Mouse (Mus musculus) T-helper 17 cell (primary cell): ENCODE data around the gene Oas1f.
"Not testable (repeated sequence)": the region's sequence is repeated elsewhere in the genome, so short reads cannot be mapped to it uniquely, and the experiment has no call there.

Experiments used
- in situ Hi-C, 2 experiments: fragments of 300-600 bp; cut with MboI, MseI; formaldehyde crosslinking; loops; 1 replicate in 1 of 2; 2 replicates in 1 of 2; pipeline ENCODE4 v1.15.1; 2025; ENCODE audit warnings: high pct_unique_total_duplicates in 2 of 2

The Oas1f gene

DNA sequence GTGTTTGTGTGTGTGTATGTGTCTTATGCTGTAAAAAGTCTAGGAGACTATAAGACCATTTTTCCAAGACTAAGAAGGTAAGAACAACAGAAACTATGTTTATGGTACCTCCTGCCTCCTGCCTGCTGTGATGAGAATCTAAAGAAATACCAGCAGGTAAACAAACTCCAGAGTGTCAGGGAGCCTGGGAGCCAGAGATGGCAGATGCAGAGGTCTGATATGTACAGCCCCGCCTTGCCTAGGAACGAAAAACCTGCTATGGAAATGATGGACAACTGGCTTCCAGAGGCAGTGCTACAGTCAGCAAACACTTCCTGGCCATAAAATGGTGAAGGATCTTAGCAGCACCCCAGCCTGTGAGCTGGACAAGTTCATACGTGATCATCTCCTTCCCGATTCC lies at the start of gene Oas1f:
Gene Oas1f, plus strand, starts transcription at position 301 of the 400 bp plus-strand sequence.
- in situ Hi-C loops, result no loop called here

DNA sequence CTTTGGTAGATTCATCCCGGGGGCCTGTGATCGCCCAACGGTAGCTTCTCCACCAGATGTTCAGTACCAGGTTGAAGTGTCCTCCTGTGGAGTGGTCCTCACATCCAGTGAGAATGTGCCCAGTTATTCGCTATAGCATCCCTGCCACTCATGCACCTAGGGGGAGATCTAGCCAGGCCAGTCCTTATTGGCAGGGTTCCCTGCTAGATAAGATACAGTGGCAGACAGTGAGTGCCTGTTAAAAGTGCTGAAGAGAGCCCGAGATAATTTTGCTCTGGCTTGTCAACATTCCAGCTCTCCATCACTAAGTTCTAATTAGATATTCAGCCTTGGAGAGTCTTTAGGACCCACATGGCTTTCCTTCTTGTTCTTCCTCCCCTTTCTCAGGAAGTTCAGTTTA lies 49.0 kb upstream of the Oas1f start:
- in situ Hi-C loops, result not testable (repeated sequence)

DNA sequence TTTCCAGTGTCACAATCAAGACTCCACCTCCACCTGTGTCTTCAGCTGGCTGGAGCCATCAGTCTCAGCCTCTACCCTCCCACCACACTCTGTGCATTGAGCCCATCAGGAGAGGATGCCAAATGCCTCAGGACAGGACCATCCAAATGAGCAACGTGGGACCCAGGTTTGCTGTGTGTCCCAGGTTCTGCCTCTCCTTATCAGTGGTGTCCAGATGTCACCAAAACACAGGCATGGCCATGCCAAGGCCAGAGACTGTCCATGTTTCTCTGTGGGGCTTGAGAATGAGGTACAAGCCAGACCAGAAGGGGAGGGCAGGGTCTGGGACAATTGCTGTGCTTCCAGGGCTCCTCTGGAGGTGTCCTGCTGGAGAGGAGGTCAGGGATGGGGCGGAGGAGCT lies 48.2 kb upstream of the Oas1f start:
- in situ Hi-C loops, result not testable (repeated sequence)

DNA sequence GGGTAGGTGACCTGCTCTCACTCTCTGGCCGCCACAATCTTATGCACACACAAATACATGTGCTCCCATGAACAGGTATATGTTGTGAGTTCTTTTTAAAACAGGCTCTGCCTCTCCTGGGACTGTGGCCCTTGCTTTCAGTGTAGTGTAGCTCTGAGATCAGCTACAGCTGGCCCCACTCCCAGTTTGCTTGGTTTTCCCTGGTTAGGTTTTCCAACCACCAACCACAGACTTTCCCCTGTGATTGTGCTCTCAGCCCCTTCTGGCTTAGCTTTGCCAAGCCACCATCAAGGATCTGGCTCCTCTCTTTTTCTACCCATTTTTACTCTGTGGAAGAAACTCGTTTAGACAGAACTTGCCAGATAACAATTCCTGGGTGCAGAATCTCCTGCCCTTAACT lies 43.6 kb upstream of the Oas1f start:
- in situ Hi-C loops, result loop anchor here (5.0 kb wide), 2 partner anchors 39 to 69 kb away; no protein-coding TSS in a partner anchor

DNA sequence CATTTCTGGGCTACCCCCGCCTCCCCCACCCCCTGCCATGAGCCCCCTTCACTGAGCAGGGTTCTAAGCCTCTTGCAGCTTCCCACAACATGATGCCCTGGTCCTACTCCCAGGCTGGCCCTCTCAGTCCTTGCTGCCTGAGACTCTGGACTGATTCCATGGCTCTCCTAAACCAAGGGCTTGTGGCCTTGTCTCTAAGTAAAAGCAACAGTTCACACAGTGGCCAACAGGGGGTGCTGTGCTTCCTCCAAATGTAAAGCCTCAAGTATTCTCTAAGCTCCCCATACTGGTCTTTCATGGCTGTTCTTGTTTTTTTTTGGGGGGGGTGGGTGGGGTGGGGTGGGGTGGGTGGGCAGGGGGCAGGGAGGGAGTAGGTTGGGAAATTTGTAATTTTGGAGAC lies 40.7 kb upstream of the Oas1f start:
- in situ Hi-C loops, result no loop called here

DNA sequence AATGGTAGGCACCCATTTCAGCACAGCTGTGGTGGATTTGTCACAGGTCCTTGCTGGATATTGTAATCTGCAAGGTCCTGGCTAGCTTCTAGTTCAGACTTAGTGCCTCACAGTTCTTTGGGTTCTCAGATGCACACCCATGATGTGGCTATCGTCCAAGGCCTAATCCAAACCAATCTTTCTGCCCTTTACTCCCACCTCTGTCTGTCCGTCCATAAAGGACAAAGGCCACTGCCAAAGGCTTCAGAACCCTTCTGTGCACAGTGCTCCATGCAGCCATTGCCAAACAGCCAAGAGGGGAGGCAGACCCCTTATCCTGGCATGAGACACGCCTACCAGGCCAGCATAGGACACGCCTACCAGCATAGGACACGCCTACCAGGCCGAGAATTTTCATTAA lies 38.0 kb upstream of the Oas1f start:
- in situ Hi-C loops, result no loop called here

DNA sequence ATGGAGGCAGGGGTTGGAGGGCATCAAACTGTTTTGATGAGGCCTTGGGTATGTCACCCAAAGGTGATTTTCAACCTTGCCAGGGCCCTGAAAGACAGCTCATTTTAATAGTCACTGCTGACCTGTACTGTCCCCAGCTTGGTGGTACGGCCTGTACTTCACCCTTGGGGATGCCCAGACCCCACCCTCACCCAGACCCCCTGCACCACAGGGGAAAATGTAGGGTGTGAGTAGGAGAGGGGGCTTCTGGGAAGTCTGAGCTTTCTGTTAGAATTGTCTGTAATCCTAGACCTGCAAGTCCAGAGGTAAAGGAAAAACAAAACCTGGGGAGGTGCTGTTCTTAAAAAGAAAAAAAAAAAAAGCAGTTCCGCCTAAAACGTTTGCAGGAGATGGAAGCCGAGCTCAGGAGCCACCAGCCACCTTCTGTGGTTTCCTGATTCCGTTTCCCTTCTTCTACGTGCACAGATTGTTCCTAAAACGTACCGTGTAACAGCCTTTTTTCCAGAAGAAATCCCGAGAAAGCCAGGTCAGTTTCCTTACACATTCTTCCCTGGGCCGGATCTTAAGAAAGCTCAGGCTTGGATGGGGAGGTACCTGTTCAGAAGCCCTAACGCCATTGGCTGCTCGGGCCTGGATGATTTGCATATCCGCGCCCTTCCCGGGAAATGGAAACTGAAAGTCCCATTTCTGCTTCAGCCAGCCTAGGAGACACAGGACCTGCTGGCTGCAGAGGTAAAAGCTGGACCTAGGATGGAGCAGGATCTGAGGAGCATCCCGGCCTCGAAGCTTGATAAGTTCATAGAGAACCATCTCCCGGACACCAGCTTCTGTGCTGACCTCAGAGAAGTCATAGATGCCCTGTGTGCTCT lies 35.0 kb upstream of the Oas1f start, which contains the start of gene Oas1c:
Gene Oas1c, minus strand, starts transcription at position 564 of the 869 bp plus-strand sequence.
- in situ Hi-C loops, result no loop called here

DNA sequence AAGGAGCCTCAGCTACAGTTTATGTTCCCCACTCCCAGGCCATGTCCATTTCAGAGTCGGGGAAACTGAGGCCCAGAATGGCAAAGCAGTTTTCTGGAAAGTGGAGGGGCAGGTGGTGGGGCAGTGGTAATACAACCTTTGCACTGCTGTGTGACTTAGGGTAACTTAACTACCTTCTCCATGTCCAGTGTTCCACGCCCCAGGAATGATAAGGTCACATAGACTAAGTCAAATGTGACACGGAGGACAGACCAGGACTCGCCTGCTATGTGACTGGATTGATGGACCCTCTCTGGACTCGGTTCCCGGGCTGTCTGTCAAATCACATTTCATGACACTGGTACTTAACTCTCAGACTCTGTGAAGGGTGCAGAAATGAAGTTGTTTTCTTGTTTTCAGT lies 34.1 kb upstream of the Oas1f start:
- in situ Hi-C loops, result no loop called here

DNA sequence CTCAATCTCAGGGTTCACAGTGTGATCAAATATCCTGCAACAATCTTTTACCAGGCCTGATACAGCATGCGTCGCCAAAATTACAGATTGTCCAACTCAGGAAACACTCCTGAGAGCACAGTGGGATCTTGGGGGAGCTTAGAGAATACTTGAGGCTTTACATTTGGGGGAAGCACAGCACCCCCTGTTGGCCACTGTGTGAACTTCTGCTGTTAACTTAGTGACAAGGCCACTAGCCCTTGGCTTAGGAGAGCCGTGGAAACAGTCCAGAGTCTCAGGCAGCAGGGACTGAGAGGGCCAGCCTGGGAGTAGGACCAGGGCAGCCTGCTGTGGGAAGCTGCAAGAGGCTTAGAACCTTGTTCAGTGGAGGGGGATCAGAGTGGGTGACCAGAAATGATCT lies 31.2 kb upstream of the Oas1f start:
- in situ Hi-C loops, result no loop called here

DNA sequence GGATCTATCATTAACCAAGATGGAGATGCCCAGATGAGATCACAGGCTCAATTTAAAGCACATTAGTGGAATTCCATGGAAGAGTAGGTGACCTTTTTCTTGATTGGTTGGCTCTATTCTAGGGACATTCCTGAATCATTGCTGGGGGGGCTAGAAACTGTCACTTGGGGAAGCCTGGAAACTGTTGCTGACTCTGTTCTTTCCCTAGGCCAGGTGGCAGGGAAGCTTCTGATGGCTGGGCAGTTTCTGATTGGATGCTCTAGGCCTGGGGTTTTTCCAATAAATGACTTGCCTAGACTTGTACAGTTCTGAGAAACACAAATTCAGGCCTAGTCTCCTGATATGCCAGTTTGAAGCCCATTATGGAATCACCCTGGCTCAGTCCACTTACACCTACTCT lies 28.2 kb upstream of the Oas1f start:
- in situ Hi-C loops, result no loop called here

DNA sequence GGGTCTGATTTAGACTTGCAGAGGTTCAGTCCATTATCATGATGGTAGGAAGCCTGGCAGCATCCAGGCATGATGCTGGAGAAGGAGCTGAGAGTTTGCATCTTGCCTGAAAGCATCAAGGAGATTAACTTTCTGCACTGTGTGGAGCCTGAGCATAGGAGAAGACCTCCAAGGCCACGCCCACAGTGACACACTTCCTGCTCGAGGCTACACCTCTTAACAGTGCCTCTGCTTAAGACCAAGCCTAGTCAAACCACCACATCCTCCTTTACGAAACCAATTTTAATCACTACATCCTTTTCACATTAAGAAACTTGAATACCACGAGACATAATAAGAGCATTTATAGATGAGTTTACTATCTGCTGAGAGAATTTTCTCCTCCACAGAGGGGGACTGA lies 16.1 kb upstream of the Oas1f start:
- in situ Hi-C loops, result no loop called here

DNA sequence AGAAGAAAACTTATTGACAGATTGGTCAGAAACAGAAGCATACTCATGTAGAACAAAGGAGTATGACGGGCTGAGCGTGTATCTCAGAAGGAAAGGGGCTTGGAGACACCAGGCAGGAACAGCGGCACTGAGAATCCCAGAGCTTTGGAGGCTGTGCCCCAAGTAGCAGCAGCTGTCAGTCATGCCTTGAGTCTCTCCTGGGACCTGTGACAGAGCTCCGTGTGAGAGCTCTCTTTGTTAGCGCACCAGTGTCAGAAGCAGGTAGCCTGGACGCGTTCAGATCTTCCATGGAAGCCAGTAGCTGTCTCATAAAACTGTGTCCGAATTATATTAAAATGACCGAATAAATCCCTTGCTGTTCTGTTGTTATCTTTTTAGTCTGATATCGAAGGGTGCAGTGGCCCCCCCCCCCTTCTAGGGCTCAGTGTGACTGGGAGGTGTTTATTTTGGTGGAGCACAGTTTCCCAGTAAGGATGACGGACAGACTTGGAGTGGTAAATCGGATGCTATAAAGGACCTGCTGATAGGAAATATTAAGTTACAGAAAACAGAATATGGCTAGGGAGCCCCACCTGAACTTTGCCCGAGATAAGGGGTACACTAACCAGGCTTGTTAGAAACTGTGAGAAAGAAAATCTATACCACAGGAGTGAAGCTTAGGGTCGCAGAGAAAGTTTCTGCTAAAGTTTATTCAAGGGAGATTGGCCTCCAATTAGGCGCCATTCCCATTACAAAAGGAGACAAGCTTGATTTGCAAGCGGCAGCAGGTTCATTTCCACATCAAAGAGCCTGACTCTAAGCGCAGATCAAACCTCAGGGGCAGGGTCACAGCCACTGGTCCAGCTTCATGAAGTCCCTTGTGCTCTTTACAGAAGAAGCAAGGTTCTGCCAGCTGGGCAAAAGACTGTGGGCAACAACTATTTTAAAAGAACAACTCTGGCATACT lies 13.6 kb upstream of the Oas1f start:
- in situ Hi-C loops, result no loop called here

DNA sequence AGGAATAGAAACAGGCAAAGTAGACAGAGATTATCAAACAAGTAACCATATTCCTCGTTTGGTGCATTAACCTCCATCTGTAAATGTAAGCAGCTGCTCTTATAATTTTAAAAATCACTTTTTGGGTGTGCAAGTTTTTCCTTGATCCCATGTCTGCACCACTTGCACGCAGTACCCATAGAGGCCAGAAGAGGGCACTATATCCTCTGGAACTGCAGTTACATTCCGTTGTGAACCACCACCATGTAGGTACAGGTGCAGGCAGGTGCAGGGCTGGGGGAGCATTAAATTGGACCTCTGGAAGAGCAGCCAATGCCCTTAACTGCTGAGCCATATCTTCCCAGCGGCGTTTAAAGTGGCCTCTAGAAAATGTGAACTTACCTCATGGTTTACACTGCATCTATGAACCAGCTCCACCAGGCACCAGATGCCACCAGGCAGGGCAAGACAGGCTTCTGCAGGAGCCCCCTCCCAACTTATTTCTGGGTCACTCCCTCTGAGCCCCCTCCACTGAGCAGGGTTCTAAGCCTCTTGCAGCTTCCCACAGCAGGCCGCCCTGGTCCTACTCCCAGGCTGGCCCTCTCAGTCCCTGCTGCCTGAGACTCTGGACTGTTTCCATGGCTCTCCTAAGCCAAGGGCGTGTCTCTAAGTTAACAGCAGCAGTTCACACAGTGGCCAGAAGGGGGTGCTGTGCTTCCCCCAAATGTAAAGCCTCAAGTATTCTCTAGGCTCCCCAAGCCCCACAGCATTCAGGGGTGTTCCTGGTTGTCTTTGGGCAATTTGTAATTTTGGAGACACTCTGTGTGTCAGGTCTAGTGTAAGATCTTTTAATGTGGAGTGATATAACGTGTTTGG lies 10.2 kb upstream of the Oas1f start:
- in situ Hi-C loops, result no loop called here

DNA sequence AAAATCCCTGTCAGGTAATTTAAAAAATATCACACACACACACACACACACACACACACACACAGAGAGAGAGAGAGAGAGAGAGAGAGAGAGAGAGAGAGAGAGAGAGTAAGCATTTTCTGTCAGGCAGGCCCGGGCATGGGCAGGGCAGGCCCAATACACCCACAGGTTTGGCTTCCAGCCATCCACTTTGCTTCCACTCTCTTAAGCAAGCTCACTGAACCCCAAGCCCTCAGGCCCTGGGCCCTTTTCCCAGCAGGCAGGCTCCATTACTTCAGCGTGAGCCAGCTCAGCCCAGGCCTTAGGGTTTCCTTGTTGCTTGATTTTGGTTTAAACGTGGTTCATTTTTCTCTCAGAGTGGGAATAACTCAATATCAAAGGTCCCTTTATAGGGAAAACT lies 2.5 kb upstream of the Oas1f start:
- in situ Hi-C loops, result loop anchor here in 1 of 2 experiments (5.0 kb wide), 1 partner anchor 42 kb away; no protein-coding TSS in a partner anchor

DNA sequence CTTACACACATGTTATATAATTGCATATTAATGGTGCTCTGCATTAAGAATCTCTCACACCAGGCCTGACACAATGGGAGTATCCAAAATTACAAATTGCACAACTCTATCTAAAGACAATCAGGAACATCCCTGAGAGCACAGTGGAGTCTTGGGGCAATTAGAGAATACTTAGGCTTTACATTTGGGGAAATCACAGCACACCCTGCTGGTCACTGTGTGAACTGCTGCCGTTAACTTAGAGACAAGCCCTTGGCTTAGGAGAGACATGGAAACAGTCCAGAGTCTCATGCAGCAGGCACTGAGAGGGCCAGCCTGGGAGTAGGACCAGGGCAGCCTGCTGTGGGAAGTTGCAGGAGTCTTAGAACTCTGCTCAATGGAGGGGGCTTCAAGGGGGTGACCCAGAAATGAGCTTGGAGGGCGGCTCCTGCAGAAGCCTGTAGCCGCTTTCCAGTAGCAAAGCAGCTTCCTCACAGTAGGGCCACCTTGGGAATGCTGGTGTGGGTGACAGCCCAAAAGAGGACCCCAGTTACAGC lies 2.5 kb downstream of the Oas1f start:
- in situ Hi-C loops, result no loop called here

DNA sequence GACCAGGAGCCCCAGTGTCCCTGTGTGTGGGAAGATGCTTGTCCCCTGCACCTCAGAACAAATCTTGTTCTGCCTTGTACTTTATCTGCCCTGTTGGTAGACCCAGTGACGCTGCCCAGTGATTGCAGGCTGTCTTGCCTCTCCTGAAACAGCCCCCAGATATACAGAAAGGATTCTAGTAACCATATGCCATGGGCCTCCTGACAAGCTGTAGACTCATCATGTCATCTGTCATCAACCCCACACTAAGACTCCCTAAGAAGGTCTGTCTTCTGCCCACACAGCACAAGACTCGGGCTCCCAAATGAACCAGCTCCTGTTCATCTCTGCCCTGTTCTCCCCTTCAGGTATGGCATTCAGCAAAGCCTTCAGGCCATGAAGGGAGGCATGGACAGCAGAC lies 12.1 kb downstream of the Oas1f start:
- in situ Hi-C loops, result no loop called here

DNA sequence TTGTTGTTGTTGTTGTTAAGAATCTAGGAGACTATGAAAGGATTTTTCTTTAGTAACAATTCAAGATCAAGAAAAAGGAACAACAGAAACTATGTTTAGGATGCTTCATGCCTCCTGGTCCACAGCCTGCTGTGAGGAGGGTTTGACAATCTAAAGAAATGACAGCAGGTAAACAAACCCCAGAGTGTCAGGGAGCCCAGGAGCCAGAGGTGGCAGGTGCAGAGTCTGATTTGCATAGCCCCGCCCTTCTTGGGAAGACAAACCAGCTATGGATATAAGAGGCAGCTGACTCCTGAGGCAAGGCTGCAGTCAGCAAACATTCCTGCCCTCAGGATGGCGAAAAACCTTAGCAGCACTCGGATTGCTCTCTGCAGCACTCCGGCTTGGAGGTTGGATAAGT lies 14.0 kb downstream of the Oas1f start, which contains the start of gene Oas1h:
Gene Oas1h, plus strand, starts transcription at position 301 of the 400 bp plus-strand sequence.
- in situ Hi-C loops, result no loop called here

DNA sequence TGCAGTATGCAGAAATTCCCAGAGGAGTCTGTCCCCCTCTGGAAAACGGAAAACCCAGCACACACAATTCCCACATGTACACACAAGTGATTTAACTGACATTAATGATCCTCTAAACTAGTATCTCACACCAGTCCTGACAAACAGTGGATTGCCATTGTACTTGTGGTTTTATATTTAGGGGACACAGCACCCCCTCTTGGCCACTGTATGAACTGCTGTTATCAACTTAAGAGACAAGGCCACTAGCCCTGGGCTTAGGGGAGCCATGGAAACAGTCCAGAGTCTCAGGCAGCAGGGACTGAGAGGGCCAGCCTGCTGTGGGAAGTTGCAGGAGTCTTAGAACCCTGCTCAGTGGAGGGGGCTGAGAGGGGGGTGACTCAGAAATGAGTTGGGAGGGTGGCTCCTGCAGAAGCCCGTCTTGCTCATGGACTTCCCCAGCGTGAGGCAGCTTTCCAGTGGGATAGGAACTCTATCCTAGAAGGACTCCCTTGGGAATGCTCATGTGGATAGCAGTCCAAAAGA lies 18.2 kb downstream of the Oas1f start:
- in situ Hi-C loops, result no loop called here

DNA sequence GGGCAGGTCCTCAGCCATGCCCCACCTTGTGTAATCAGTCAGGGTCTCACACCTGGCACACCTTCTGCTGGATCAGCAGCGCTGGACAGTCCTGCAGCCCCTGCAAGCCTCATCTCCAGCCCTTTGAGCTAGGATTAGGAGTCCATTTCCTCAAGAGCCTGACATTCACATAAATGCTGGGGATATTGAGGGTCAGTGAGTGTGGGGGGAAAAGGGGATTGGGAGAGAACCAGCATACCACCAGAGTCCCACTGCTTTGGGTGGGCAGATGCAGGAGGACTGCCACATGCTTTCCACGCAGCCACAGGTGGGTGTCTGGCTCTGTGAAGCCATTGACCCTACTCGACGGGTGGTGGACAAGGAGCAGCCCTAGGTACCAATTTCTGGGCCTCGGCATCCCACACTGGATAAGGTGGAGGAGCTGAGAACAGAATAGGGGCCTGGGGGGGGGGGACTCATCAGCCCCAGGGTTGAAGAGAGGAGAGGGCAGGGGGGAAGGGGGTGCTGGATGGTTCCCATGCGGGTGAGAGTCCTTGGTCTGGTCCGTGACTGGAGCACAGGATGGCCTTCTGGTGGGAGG lies 22.4 kb downstream of the Oas1f start:
- in situ Hi-C loops, result loop anchor here in 1 of 2 experiments (5.0 kb wide), 1 partner anchor 67 kb away; no protein-coding TSS in a partner anchor

DNA sequence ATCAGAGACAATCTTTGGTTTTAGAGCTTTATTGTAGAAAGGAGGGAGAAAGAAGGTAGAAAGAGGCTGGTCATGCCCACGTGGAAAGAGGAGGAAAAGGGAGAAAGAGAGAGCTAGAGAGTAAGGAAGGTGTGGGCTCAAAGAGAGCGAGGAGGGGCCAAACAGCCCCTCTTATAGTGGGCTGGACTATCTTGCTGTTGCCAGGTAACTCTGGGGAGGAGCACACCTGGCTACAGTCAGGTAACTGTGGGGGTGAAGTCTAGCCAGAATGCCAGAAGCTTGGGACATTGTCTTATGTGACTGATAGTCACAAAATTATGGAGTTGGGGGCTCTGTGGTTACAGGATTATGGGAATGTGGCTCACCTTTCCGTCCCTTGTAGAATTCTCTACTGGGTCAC lies 22.9 kb downstream of the Oas1f start:
- in situ Hi-C loops, result loop anchor here in 1 of 2 experiments (5.0 kb wide), 1 partner anchor 68 kb away; no protein-coding TSS in a partner anchor
